Mouse (Mus musculus) olfactory bulb, adult 2 months (tissue): Measurements from ENCODE around the gene Exosc2.

ENCODE experiments used
- CTCF ChIP-seq: fragments of 200-500 bp; IDR thresholded peaks from 2 replicates; pipeline ENCODE4 v1.5.1; 2012; ENCODE audit warnings: low read depth, mild to moderate bottlenecking, low read length, moderate library complexity; ENCODE audit not compliant: insufficient read depth
- POLR2A ChIP-seq: fragments of 200-500 bp; IDR thresholded peaks from 2 replicates; pipeline ENCODE4 v1.6.1; 2012; ENCODE audit warnings: mild to moderate bottlenecking, low read depth, low read length, moderate library complexity; ENCODE audit not compliant: insufficient read depth

GRCm38 (mm10) chr2:31712716-31713115, 42.2 kb downstream of the Exosc2 start:
- TF ChIP-seq CTCF: no peak
- no peak for TF ChIP-seq POLR2A
